ENCODE assay signal across 10 mouse cellular contexts in genomic region chr11:86851714-86852533, GRCm38 (mm10). TPM values are rescaled to one million over a fixed set of nuclear protein-coding genes. Genes with fewer than 3 reads are reported as not detected.
DNase-seq lines count a peak whose midpoint lies in the region; ATAC-seq lines count a peak whose summit lies in the region.
"Had no signal": no experiment of that assay in that cellular context is flagged by ENCODE, and none has a peak within 500 bp of the region (broad histone marks: within the 10 kb centered on the region; RNA-seq: fewer than 3 reads in every experiment).

No protein-coding gene starts in this region.

- WGBS in heart, embryonic 13.5 days, result 35% methylated on average over 7 of the region's 7 CpGs
- 22% methylated on average over 7 of the region's 7 CpGs for WGBS in embryonic facial prominence, embryonic 15.5 days
- 44% methylated on average over 6 of the region's 7 CpGs for WGBS in macrophage (ENCODE audit: missing documents)

- H3K4me3 ChIP-seq in heart, embryonic 13.5 days, result no peak overlapping the region
- H3K4me3 ChIP-seq in embryonic facial prominence, embryonic 15.5 days (replicated peaks), result no peak overlapping the region
- H3K4me3 ChIP-seq in macrophage (ENCODE audit: inconsistent target), result no peak overlapping the region
- H3K4me3 ChIP-seq: megakaryocyte, embryonic 14.5 days had no signal

- no peaks in the 10 kb centered on the region for H3K36me3 ChIP-seq in heart, embryonic 13.5 days
- H3K36me3 ChIP-seq in embryonic facial prominence, embryonic 15.5 days, result no peaks in the 10 kb centered on the region
- no peaks in the 10 kb centered on the region for H3K36me3 ChIP-seq in macrophage (ENCODE audit: inconsistent target)
- H3K36me3 ChIP-seq: G1E had no signal

- DNase-seq in heart, postnatal 4 days, result no peak
- peak; percentile 60 for DNase-seq in A20 (ENCODE audit: low read depth, low spot score)
- no peak for DNase-seq in adrenal gland, adult 8-10 months
- DNase-seq in heart, postnatal 14 days, result no peak
- DNase-seq in adrenal gland, postnatal 4 days (ENCODE audit: low spot score in 2 of 2), result no peak

- no peak overlapping the region for H3K9ac ChIP-seq in heart, embryonic 13.5 days
- no peak overlapping the region for H3K9ac ChIP-seq in embryonic facial prominence, embryonic 15.5 days

- H3K27ac ChIP-seq in heart, embryonic 13.5 days (replicated peaks), result no peak overlapping the region
- H3K27ac ChIP-seq in embryonic facial prominence, embryonic 15.5 days (replicated peaks), result no peak overlapping the region
- H3K27ac ChIP-seq in macrophage, result 0 out of 2 replicates have a peak overlapping the region, but pooled peaks have one; percentile 13

- peak overlapping the region; percentile 9; the same call in 1 of the 2 replicates for H3K4me2 ChIP-seq in heart, embryonic 13.5 days
- peak overlapping the region; percentile 15; the same call in 1 of the 2 replicates for H3K4me2 ChIP-seq in embryonic facial prominence, embryonic 15.5 days (replicated peaks)

- peaks cover 15% of the 10 kb centered on the region for H3K4me1 ChIP-seq in heart, embryonic 13.5 days
- 0 out of 2 replicates have a peak, but pooled peaks cover 11% of the 10 kb centered on the region for H3K4me1 ChIP-seq in embryonic facial prominence, embryonic 15.5 days
- H3K4me1 ChIP-seq: megakaryocyte, embryonic 14.5 days had no signal

- intact Hi-C loops in heart, postnatal 14 days (cut with DNase I), result no loop called here

- no peaks in the 10 kb centered on the region for H3K9me3 ChIP-seq in heart, embryonic 13.5 days
- H3K9me3 ChIP-seq in embryonic facial prominence, embryonic 15.5 days (replicated peaks), result no peaks in the 10 kb centered on the region
- H3K9me3 ChIP-seq: G1E; megakaryocyte, embryonic 14.5 days had no signal

- no peaks in the 10 kb centered on the region for H3K27me3 ChIP-seq in heart, embryonic 13.5 days (replicated peaks)
- H3K27me3 ChIP-seq in embryonic facial prominence, embryonic 15.5 days, result no peaks in the 10 kb centered on the region

- ATAC-seq in heart, embryonic 13.5 days (ENCODE audit: extremely low read depth, insufficient number of reproducible peaks, low FRiP score, low TSS enrichment), result no peak
- ATAC-seq in embryonic facial prominence, embryonic 15.5 days (ENCODE audit: insufficient number of reproducible peaks, low FRiP score, low TSS enrichment, low read depth), result no peak

- H3K79me2 ChIP-seq in macrophage (ENCODE audit: inconsistent target), result no peaks in the 10 kb centered on the region

RNA-seq across cellular contexts. Expression of gene Dhx40, which starts 44.4 kb away (rescaled TPM):
- 13.5 and 14.0 TPM in 2 replicates for polyA plus RNA-seq in heart, embryonic 13.5 days (2015; fragmentation: Nextera tagmentation; extraction: Ambion mirVana)
- total RNA-seq in heart, postnatal 4 days (2021), result 10 to 100 TPM; 17.6 to 19.2 TPM
- polyA plus RNA-seq in embryonic facial prominence, embryonic 15.5 days (2015; fragmentation: Nextera tagmentation; extraction: Ambion mirVana), result 20.5 and 20.7 TPM in 2 replicates
- total RNA-seq in macrophage (2018; cell fraction: chromatin; rRNA removed), result 100 to 1,000 TPM in 1 of 26 experiments, 10 to 100 TPM in 24, 1 to 10 TPM in 1; 8.1 to 167 (median 27.5) TPM
- total RNA-seq in macrophage (2018; cell fraction: cytosol; rRNA removed), result 10 to 100 TPM in 17 of 26 experiments, 1 to 10 TPM in 9; 8.7 to 14.5 (median 11.3) TPM
- total RNA-seq in macrophage (2018; cell fraction: nucleus; rRNA removed), result 100 to 1,000 TPM in 1 of 26 experiments, 10 to 100 TPM in 23, 1 to 10 TPM in 2; 9.3 to 112 (median 19.0) TPM
- 7.0 to 14.6 TPM (median 11.6 TPM) in 3 replicates for polyA plus RNA-seq in macrophage (2018)
- 10 to 100 TPM; 29.7 to 35.1 (median 32.2) TPM for total RNA-seq in adrenal gland, adult 8-10 months (2022)
- total RNA-seq in heart, postnatal 14 days (2021), result 10 to 100 TPM; 15.1 to 18.0 TPM
- total RNA-seq in adrenal gland, postnatal 4 days (2021), result 10 to 100 TPM; 40.1 to 41.1 TPM
